Mouse (Mus musculus) lung, postnatal 0 days (tissue): ENCODE data around the gene Lrrc23.

Experiments used
- CTCF ChIP-seq: IDR thresholded peaks from 2 replicates; pipeline ENCODE4 v1.5.1; 2016; ENCODE audit warnings: antibody characterized with exemption, mild to moderate bottlenecking
- EP300 ChIP-seq: IDR thresholded peaks from 2 replicates; pipeline ENCODE4 v1.6.1; 2016; ENCODE audit warnings: antibody characterized with exemption, mild to moderate bottlenecking, control low read depth

DNA sequence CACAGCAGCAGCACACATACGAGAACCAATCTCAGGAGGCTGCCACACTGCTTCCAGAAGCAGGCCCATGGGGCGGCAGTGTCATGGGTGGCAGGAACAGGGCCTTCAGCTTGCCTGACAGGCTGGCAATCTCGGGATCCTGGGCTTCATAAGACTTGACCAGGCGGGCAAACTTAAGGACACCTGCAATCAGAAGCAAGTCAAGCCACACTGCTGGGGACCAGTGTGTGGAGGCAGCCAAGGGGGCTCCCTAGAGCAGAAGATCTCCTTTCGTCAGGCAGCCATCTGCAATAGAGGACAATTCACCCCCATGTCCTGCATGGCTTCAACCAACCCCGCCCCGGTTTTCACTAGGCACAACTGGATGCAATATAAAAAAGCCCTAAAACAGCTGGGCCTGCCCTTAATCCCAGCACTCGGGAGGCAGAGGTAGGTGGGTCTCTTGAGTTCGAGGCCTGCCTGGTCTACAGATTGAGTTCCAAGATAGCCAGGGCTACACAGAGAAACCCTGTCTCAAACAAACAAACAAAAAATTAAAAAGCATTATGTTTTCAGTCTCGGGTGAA is 40.2 kb downstream of the Lrrc23 start:
- no peak for TF ChIP-seq CTCF
- no peak for TF ChIP-seq EP300
